Mouse (Mus musculus) bone marrow, adult 2 months (tissue): ENCODE data around the gene Aak1.

Experiments
- CTCF ChIP-seq: fragments of 200-500 bp; IDR thresholded peaks from 2 replicates; pipeline ENCODE4 v1.5.1; 2011; ENCODE audit warnings: low read length, control low read depth; ENCODE audit not compliant: control insufficient read depth, insufficient read depth
- POLR2A ChIP-seq: fragments of 200-500 bp; IDR thresholded peaks from 2 replicates; pipeline ENCODE4 v1.6.1; 2011; ENCODE audit warnings: low read depth, mild to moderate bottlenecking, control low read depth, low read length, borderline replicate concordance; ENCODE audit not compliant: control insufficient read depth

- TF ChIP-seq CTCF = no peak
- no peak for TF ChIP-seq POLR2A
Observed at GRCm38 (mm10) chr6:86871783-86872182, 22.5 kb downstream of the Aak1 start.
